Mouse (Mus musculus): ENCODE results near the gene Gm5796.
"Not testable (repeated sequence)": the region's sequence is repeated elsewhere in the genome, so short reads cannot be mapped to it uniquely, and the experiment has no call there.

Gm5796 gene

DNA sequence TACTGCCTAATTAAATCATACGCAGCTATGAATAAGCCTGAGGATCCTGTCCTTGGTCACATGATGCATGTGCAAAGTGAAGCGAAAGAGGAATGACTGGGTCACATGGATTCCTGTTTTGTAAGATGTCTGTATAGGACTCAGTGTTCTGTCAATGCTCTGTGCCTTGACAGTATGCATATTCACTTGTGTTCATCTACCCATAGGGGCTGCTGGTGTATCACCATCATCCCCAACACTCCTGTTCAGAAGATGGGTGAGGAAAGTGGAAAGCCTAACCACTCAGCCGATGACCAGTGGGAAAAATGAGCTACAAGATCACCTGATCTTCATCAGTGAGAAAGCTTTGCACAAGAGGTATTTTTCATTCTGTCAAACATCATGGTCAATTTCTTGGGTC is at the start of gene Gm5796:
Gm5796 (plus strand) TSS at position 301 of the 400 bp plus-strand sequence.
- not testable (repeated sequence) for DNase-seq (ENCODE audit: low spot score)

DNA sequence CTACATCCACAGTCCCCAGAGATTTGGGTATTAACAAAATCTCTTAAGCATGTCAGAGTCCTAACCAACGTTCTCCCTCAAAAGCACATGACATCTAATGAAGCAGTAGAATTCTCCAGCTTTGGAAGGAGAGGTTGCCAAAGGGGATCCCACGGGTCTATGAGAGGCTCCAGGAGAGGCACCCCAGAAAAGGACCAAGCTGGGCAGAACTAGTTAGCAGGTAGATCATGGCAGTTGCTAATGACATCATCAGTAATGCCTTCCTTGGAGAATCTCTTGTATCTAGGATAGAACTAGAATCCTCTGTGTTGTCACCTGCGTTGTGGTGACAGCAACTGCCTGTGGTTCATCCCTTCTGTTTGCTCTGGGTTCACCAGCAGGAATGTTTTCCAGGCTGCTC is 25.6 kb upstream of the Gm5796 start, which contains the start of gene Gm3099:
Gm3099 (plus strand) TSS at position 301 of the 400 bp plus-strand sequence.
- DNase-seq (ENCODE audit: low spot score): not testable (repeated sequence)

DNA sequence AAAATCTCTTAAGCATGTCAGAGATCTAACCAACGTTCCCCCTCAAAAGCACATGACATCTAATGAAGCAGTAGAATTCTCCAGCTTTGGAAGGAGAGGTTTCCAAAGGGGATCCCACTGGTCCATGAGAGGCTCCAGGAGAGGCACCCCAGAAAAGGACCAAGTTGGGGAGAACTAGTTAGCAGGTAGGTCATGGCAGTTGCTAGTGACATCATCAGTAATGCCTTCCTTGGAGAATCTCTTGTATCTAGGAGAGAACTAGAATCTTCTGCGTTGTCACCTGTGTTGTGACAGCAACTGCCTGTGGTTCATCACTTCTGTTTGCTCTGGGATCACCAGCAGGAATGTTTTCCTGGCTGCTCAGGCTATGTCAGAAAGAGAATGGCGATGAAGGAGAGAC is 60.1 kb downstream of the Gm5796 start, which contains the start of gene Gm3115:
Gm3115 (plus strand) TSS at position 301 of the 400 bp plus-strand sequence.
- not testable (repeated sequence) for DNase-seq (ENCODE audit: low spot score)

Data from testis, postnatal 14 days (tissue).